Mouse (Mus musculus) adrenal gland, adult 2 months (tissue): ENCODE results near the gene Scimp. TPM values are rescaled to one million over a fixed set of nuclear protein-coding genes. Genes with fewer than 3 reads are reported as not detected.

Source experiments
- DNase-seq: peaks from one replicate; pipeline ENCODE4 v3.0.0; 2021
- long read RNA-seq: library from polyadenylated mRNA; stranded (forward); transcript quantifications from one replicate; pipeline ENCODE4 v2.0.0, GENCODE M21; 2021
- polyA plus RNA-seq: library from polyadenylated mRNA; depleted of rRNA; stranded (reverse); fragments of >200 nt; gene quantifications from 2 replicates; pipeline ENCODE4 v1.2.3, GENCODE M21; 2012; rRNA removed
- total RNA-seq, 2 experiments: library from RNA; stranded (reverse); gene quantifications; 2 replicates each; pipeline ENCODE4 v1.2.3; 2021

The Scimp gene
- total RNA-seq (1 to 10 TPM in 1 of 2 experiments, under 1 TPM in 1; 0.81 to 3.5 TPM), polyA plus RNA-seq (1.2 and 1.3 TPM in 2 replicates)
- long read RNA-seq, partial matches to known transcripts, result 0 of 3 reads
- long read RNA-seq, other reads (novel, unspliced or antisense), result 0 of 3 reads

- DNase-seq, result no peak
These were observed at the start of gene Scimp for GRCm38 (mm10) chr11:70812365-70812764. Scimp (minus strand) TSS chr11:70812586.

GRCm38 (mm10) chr11:70860371-70860770, 48.0 kb upstream of the Scimp start:
- no peak for DNase-seq

GRCm38 (mm10) chr11:70846029-70846428, 33.6 kb upstream of the Scimp start:
- no peak for DNase-seq

- no peak for DNase-seq
These were observed 33.1 kb upstream of the Scimp start for GRCm38 (mm10) chr11:70845457-70845978.

- peak; percentile 97 for DNase-seq
These were observed 32.4 kb upstream of the Scimp start, which contains the start of gene Rabep1 for GRCm38 (mm10) chr11:70844559-70845456. Rabep1 (plus strand) TSS chr11:70844778.

GRCm38 (mm10) chr11:70843701-70844551, 31.5 kb upstream of the Scimp start:
- DNase-seq, result peak; percentile 53

GRCm38 (mm10) chr11:70842983-70843382, 30.6 kb upstream of the Scimp start:
- DNase-seq, result no peak

GRCm38 (mm10) chr11:70838610-70839009, 26.2 kb upstream of the Scimp start:
- no peak for DNase-seq

- no peak for DNase-seq
These were observed 24.6 kb upstream of the Scimp start for GRCm38 (mm10) chr11:70837031-70837430.

- no peak for DNase-seq
These were observed 23.0 kb upstream of the Scimp start for GRCm38 (mm10) chr11:70835381-70835831.

- DNase-seq, result no peak
These were observed 21.4 kb upstream of the Scimp start for GRCm38 (mm10) chr11:70833831-70834230.

- no peak for DNase-seq
These were observed 21.0 kb upstream of the Scimp start for GRCm38 (mm10) chr11:70833408-70833807.

GRCm38 (mm10) chr11:70831201-70831600, 18.8 kb upstream of the Scimp start:
- DNase-seq, result no peak

GRCm38 (mm10) chr11:70828975-70829615, 16.7 kb upstream of the Scimp start:
- no peak for DNase-seq

- no peak for DNase-seq
These were observed 13.8 kb upstream of the Scimp start for GRCm38 (mm10) chr11:70826207-70826606.

GRCm38 (mm10) chr11:70821728-70822591, 9.6 kb upstream of the Scimp start:
- DNase-seq, result peak; percentile 71

- DNase-seq, result no peak
These were observed 7.7 kb upstream of the Scimp start for GRCm38 (mm10) chr11:70820120-70820519.

GRCm38 (mm10) chr11:70816770-70817169, 4.4 kb upstream of the Scimp start:
- DNase-seq, result no peak

- peak; percentile 61 for DNase-seq
These were observed 3.2 kb upstream of the Scimp start for GRCm38 (mm10) chr11:70815498-70816078.

GRCm38 (mm10) chr11:70815071-70815470, 2.7 kb upstream of the Scimp start:
- no peak for DNase-seq
